Mouse (Mus musculus): ENCODE results near the gene Hist1h3h. TPM values are rescaled to one million over a fixed set of nuclear protein-coding genes. Genes with fewer than 3 reads are reported as not detected.

The Hist1h3h gene
- polyA plus RNA-seq (2014; fragmentation: Illumina TruSeq; extraction: RNeasy Lipid Tissue Mini Kit (QIAGEN cat#74804); ENCODE audit: insufficient read depth, low read depth, low replicate concordance), result not detected

DNA sequence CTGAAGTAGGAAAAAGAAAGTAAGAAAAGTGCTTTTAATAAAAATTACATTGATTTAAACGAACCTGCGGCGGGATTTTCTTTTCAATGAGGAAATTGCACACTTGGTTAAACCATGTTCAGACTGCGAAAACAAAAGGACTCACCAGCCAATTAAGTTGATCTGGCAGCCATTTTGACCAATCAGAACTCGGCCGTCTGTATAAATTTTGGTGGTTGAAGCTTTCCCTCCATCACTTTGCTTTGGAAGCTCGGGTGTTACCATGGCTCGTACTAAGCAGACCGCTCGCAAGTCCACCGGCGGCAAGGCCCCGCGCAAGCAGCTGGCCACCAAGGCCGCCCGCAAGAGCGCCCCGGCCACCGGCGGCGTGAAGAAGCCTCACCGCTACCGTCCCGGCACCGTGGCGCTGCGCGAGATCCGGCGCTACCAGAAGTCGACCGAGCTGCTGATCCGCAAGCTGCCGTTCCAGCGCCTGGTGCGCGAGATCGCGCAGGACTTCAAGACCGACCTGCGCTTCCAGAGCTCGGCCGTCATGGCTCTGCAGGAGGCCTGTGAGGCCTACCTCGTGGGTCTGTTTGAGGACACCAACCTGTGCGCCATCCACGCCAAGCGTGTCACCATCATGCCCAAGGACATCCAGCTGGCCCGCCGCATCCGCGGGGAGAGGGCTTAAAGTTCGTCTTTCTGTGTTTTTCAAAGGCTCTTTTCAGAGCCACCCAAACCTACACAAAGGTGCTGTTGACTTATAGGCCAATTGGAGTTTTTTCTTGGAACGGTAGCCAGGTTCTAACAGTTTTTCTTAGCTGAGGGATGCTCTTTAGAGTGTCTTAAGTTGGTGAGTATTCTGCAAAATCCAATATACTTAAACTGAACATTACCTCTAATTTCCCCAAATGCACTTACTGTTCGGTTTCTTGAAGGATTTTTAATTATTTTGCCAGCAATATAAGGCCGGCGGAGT, at the start of gene Hist1h3h:
Gene Hist1h3h (plus strand): TSS at position 263 of the 961 bp plus-strand sequence.

DNA sequence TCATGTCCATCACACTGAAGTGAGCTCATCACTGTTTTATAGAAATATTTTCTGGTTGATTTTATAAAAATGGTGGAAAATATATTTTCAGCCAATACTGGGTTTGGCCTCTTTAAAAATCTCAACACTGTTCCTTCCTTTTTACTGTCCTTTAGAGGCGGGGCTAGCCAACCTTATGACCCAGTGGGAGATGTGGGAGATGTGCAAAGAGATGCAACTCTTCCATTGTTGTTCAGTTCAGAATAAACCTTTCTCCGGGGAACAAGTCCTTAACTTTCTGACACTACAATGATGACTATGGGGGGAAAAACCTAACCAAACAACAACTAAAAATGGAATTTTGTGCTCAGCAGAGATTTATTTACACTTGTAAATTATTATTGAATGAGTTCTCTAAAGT, 40.2 kb upstream of the Hist1h3h start, which contains the start of gene Olfr1360:
Gene Olfr1360 (minus strand): TSS at position 101 of the 400 bp plus-strand sequence.

DNA sequence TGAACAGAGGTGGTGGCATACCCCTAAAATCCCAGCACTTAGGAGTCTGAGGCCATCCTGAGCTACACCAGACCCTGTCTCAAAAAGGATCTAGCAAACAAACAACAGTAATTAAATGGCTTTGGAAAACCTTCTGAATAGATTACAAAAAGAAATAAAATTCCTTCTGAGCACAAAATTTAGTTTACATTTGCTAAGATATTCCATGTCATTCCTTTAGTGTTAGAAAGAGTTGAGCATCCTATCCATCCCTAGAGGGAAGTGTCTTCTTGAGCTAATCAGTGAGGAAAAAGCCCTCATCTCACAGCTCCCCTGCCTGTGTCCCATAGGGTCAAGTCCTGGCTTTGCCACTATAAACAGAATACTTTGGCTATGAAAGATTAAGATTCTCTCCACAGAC, 19.6 kb upstream of the Hist1h3h start, which contains the start of gene Olfr1359:
Gene Olfr1359 (plus strand): TSS at position 301 of the 400 bp plus-strand sequence.

DNA sequence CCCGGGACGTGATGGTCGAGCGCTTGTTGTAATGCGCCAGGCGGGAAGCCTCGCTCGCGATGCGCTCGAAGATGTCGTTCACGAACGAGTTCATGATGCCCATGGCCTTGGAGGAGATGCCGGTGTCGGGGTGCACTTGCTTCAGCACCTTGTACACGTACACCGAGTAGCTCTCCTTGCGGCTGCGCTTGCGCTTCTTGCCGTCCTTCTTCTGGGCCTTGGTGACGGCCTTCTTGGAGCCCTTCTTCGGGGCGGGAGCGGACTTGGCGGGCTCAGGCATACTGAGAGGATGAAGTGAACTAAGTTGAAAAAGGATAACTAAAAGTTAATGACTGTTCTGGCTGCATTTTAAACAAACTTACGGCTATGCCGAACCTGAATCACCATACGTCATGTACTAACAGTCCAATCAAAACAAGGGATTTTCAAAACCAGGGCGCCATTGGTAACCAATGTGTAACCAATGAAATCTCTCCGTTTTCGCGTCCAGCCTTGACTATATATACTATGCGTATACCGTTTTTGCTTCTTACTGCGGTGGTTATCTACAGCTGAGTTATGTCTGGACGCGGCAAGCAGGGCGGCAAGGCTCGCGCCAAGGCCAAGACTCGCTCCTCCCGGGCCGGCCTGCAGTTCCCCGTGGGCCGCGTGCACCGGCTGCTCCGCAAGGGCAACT, 1.5 kb upstream of the Hist1h3h start, which contains the start of the genes Hist1h2bl and Hist1h2ai:
Gene Hist1h2bl (minus strand): TSS at position 280 of the 676 bp plus-strand sequence.
Gene Hist1h2ai (plus strand): TSS at position 559 of the 676 bp plus-strand sequence.

DNA sequence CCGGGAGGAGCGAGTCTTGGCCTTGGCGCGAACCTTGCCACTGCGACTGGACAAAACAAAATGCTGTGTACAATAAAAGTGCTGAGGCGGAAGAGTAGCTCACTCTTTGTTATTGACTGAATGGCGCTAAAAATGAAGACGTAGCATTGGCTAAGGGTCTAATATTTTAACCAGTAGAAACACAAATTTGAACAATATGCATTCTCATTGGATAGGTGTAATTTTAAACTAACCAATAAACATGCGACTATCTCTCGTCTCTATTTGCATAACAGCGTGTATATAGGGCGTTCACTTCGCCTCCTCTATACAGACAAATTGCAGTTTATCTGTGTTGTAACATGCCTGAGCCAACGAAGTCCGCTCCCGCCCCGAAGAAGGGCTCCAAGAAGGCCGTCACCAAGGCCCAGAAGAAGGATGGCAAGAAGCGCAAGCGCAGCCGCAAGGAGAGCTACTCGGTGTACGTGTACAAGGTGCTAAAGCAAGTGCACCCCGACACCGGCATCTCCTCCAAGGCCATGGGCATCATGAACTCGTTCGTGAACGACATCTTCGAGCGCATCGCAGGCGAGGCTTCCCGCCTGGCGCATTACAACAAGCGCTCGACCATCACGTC, 4.4 kb downstream of the Hist1h3h start, which contains the start of gene Hist1h2bm:
Gene Hist1h2bm (plus strand): TSS at position 288 of the 616 bp plus-strand sequence.

DNA sequence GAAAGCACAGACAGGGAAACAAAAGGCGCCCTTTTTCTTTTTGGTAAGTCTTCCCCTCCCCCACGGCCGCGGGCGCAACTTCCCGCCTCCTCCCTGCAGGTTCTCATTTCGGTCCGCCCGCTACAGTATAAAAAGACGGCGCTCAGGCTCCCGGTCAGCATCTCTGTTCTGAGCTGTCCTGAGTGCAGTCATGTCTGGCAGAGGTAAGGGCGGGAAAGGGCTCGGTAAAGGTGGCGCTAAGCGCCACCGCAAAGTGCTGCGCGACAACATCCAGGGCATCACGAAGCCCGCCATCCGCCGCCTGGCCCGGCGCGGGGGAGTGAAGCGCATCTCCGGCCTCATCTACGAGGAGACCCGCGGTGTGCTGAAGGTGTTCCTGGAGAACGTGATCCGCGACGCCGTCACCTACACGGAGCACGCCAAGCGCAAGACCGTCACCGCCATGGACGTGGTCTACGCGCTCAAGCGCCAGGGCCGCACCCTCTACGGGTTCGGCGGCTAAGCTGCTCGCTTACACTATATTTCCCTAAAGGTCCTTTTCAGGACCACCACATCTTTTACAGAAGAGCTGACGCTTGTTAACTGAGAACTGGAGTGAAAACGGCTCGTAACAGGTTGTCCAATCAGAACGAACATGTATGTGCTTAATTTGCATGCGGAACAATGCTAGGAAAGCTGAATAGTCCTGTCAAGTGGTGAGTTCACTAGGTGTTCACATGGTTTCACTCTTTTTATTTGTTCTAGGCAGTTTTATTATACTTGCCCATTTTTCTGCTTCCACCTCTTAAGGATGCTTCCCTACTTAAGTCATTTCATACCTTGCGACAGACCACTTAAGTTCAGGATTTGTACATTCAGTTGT, 17.7 kb downstream of the Hist1h3h start, which contains the start of gene Hist1h4j:
Gene Hist1h4j (plus strand): TSS at position 159 of the 862 bp plus-strand sequence.

DNA sequence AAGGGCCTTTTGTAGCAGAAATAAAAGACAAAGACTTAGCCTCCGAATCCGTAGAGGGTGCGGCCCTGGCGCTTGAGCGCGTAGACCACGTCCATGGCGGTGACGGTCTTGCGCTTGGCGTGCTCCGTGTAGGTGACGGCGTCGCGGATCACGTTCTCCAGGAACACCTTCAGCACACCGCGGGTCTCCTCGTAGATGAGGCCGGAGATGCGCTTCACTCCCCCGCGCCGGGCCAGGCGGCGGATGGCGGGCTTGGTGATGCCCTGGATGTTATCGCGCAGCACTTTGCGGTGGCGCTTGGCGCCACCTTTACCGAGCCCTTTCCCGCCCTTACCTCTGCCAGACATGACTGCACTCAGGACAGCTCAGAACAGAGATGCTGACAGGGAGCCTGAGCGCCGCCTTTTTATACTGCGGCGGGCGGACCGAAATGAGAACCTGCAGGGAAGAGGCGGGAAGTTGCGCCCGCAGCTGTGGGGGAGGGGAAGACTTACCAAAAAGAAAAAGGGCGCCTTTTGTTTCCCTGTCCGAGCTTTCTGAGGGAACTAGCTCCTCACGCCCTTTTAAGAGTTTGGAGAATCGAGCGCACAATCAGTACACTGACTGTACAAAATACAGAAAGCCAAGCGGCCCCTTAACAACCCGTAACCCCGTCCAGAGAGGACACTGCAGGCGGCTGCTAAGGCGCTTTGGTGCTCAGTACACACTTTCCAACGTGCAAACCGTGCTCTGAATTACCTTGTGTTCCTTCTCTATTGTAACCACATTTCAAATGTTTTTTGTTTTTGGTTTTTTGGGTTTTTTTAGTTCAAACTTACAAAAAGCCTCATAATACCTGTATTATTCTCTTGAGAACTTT, 32.9 kb downstream of the Hist1h3h start, which contains the start of gene Hist1h4k:
Gene Hist1h4k (minus strand): TSS at position 347 of the 859 bp plus-strand sequence.

DNA sequence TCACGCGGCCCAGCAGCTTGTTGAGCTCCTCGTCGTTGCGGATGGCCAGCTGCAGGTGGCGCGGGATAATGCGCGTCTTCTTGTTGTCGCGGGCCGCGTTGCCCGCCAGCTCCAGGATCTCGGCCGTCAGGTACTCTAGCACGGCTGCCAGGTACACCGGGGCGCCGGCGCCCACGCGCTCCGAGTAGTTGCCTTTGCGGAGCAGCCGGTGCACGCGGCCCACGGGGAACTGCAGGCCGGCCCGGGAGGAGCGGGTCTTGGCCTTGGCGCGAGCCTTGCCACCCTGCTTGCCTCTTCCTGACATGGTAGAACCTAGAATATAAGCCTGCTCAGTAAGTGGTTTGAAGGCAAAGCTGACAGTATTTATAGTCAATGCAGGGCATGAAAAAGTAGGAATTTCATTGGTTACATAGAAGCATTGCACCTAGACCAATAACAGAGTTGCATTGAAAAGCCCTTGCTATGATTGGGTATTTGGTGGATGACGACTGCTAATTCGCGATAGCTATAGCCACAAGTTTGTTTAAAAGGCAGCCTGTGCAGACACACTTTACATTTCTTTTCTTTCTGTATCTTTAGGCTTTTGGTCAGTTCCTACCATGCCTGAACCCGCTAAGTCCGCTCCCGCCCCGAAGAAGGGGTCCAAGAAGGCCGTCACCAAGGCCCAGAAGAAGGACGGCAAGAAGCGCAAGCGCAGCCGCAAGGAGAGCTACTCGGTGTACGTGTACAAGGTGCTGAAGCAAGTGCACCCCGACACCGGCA, 36.2 kb downstream of the Hist1h3h start, which contains the start of the genes Hist1h2ak and Hist1h2bn:
Gene Hist1h2ak (minus strand): TSS at position 304 of the 762 bp plus-strand sequence.
Gene Hist1h2bn (plus strand): TSS at position 600 of the 762 bp plus-strand sequence.

Other genes starting within 250 kb of the Hist1h3h start
- gene Nkapl, start 249.2 kb upstream of the Hist1h3h start, polyA plus RNA-seq (2014; fragmentation: Illumina TruSeq; extraction: RNeasy Lipid Tissue Mini Kit (QIAGEN cat#74804); ENCODE audit: insufficient read depth, low read depth, low replicate concordance), result 0.95 TPM
- gene Zkscan4, start 238.8 kb upstream of the Hist1h3h start, polyA plus RNA-seq (2014; fragmentation: Illumina TruSeq; extraction: RNeasy Lipid Tissue Mini Kit (QIAGEN cat#74804); ENCODE audit: insufficient read depth, low read depth, low replicate concordance), result 2.1 TPM
- not detected for gene Gm10065, start 238.2 kb upstream of the Hist1h3h start, polyA plus RNA-seq (2014; fragmentation: Illumina TruSeq; extraction: RNeasy Lipid Tissue Mini Kit (QIAGEN cat#74804); ENCODE audit: insufficient read depth, low read depth, low replicate concordance)
- gene AK157302, start 222.4 kb upstream of the Hist1h3h start, polyA plus RNA-seq (2014; fragmentation: Illumina TruSeq; extraction: RNeasy Lipid Tissue Mini Kit (QIAGEN cat#74804); ENCODE audit: insufficient read depth, low read depth, low replicate concordance), result 0.23 TPM
- gene Gm11273, start 216.2 kb upstream of the Hist1h3h start, polyA plus RNA-seq (2014; fragmentation: Illumina TruSeq; extraction: RNeasy Lipid Tissue Mini Kit (QIAGEN cat#74804); ENCODE audit: insufficient read depth, low read depth, low replicate concordance), result 1.6 TPM
- 1.7 TPM for gene Zkscan8, start 186.5 kb upstream of the Hist1h3h start, polyA plus RNA-seq (2014; fragmentation: Illumina TruSeq; extraction: RNeasy Lipid Tissue Mini Kit (QIAGEN cat#74804); ENCODE audit: insufficient read depth, low read depth, low replicate concordance)
- not detected for gene Olfr1366, start 174.9 kb upstream of the Hist1h3h start, polyA plus RNA-seq (2014; fragmentation: Illumina TruSeq; extraction: RNeasy Lipid Tissue Mini Kit (QIAGEN cat#74804); ENCODE audit: insufficient read depth, low read depth, low replicate concordance)
- gene Olfr1535, start 157.8 kb upstream of the Hist1h3h start, polyA plus RNA-seq (2014; fragmentation: Illumina TruSeq; extraction: RNeasy Lipid Tissue Mini Kit (QIAGEN cat#74804); ENCODE audit: insufficient read depth, low read depth, low replicate concordance), result not detected
- gene Olfr1364, start 135.9 kb upstream of the Hist1h3h start, polyA plus RNA-seq (2014; fragmentation: Illumina TruSeq; extraction: RNeasy Lipid Tissue Mini Kit (QIAGEN cat#74804); ENCODE audit: insufficient read depth, low read depth, low replicate concordance), result not detected
- gene Olfr1362, start 103.6 kb upstream of the Hist1h3h start, polyA plus RNA-seq (2014; fragmentation: Illumina TruSeq; extraction: RNeasy Lipid Tissue Mini Kit (QIAGEN cat#74804); ENCODE audit: insufficient read depth, low read depth, low replicate concordance), result not detected
- not detected for gene Olfr11, start 75.1 kb upstream of the Hist1h3h start, polyA plus RNA-seq (2014; fragmentation: Illumina TruSeq; extraction: RNeasy Lipid Tissue Mini Kit (QIAGEN cat#74804); ENCODE audit: insufficient read depth, low read depth, low replicate concordance)
- not detected for gene Olfr1361, start 54.3 kb upstream of the Hist1h3h start, polyA plus RNA-seq (2014; fragmentation: Illumina TruSeq; extraction: RNeasy Lipid Tissue Mini Kit (QIAGEN cat#74804); ENCODE audit: insufficient read depth, low read depth, low replicate concordance)
- gene Olfr1360, start 40.3 kb upstream of the Hist1h3h start, polyA plus RNA-seq (2014; fragmentation: Illumina TruSeq; extraction: RNeasy Lipid Tissue Mini Kit (QIAGEN cat#74804); ENCODE audit: insufficient read depth, low read depth, low replicate concordance), result not detected
- not detected for gene Olfr1359, start 19.5 kb upstream of the Hist1h3h start, polyA plus RNA-seq (2014; fragmentation: Illumina TruSeq; extraction: RNeasy Lipid Tissue Mini Kit (QIAGEN cat#74804); ENCODE audit: insufficient read depth, low read depth, low replicate concordance)
- not detected for gene Hist1h2bl, start 1.5 kb upstream of the Hist1h3h start, polyA plus RNA-seq (2014; fragmentation: Illumina TruSeq; extraction: RNeasy Lipid Tissue Mini Kit (QIAGEN cat#74804); ENCODE audit: insufficient read depth, low read depth, low replicate concordance)
- gene Hist1h2ai, start 1.2 kb upstream of the Hist1h3h start, polyA plus RNA-seq (2014; fragmentation: Illumina TruSeq; extraction: RNeasy Lipid Tissue Mini Kit (QIAGEN cat#74804); ENCODE audit: insufficient read depth, low read depth, low replicate concordance), result not detected
- not detected for gene Hist1h2bm, start 4.4 kb downstream of the Hist1h3h start, polyA plus RNA-seq (2014; fragmentation: Illumina TruSeq; extraction: RNeasy Lipid Tissue Mini Kit (QIAGEN cat#74804); ENCODE audit: insufficient read depth, low read depth, low replicate concordance)
- not detected for gene Hist1h4j, start 17.4 kb downstream of the Hist1h3h start, polyA plus RNA-seq (2014; fragmentation: Illumina TruSeq; extraction: RNeasy Lipid Tissue Mini Kit (QIAGEN cat#74804); ENCODE audit: insufficient read depth, low read depth, low replicate concordance)
- not detected for gene Hist1h4k, start 32.8 kb downstream of the Hist1h3h start, polyA plus RNA-seq (2014; fragmentation: Illumina TruSeq; extraction: RNeasy Lipid Tissue Mini Kit (QIAGEN cat#74804); ENCODE audit: insufficient read depth, low read depth, low replicate concordance)
- not detected for gene Hist1h2ak, start 36.2 kb downstream of the Hist1h3h start, polyA plus RNA-seq (2014; fragmentation: Illumina TruSeq; extraction: RNeasy Lipid Tissue Mini Kit (QIAGEN cat#74804); ENCODE audit: insufficient read depth, low read depth, low replicate concordance)
- gene Hist1h2bn, start 36.5 kb downstream of the Hist1h3h start, polyA plus RNA-seq (2014; fragmentation: Illumina TruSeq; extraction: RNeasy Lipid Tissue Mini Kit (QIAGEN cat#74804); ENCODE audit: insufficient read depth, low read depth, low replicate concordance), result not detected
- not detected for gene Hist1h1b, start 63.0 kb downstream of the Hist1h3h start, polyA plus RNA-seq (2014; fragmentation: Illumina TruSeq; extraction: RNeasy Lipid Tissue Mini Kit (QIAGEN cat#74804); ENCODE audit: insufficient read depth, low read depth, low replicate concordance)
- gene Hist1h3i, start 65.7 kb downstream of the Hist1h3h start, polyA plus RNA-seq (2014; fragmentation: Illumina TruSeq; extraction: RNeasy Lipid Tissue Mini Kit (QIAGEN cat#74804); ENCODE audit: insufficient read depth, low read depth, low replicate concordance), result not detected
- not detected for gene Hist1h2an, start 69.6 kb downstream of the Hist1h3h start, polyA plus RNA-seq (2014; fragmentation: Illumina TruSeq; extraction: RNeasy Lipid Tissue Mini Kit (QIAGEN cat#74804); ENCODE audit: insufficient read depth, low read depth, low replicate concordance)
- not detected for gene Hist1h2bp, start 69.8 kb downstream of the Hist1h3h start, polyA plus RNA-seq (2014; fragmentation: Illumina TruSeq; extraction: RNeasy Lipid Tissue Mini Kit (QIAGEN cat#74804); ENCODE audit: insufficient read depth, low read depth, low replicate concordance)
- gene Hist1h2bq, start 92.5 kb downstream of the Hist1h3h start, polyA plus RNA-seq (2014; fragmentation: Illumina TruSeq; extraction: RNeasy Lipid Tissue Mini Kit (QIAGEN cat#74804); ENCODE audit: insufficient read depth, low read depth, low replicate concordance), result 0.42 TPM
- not detected for gene Hist1h2ao, start 92.8 kb downstream of the Hist1h3h start, polyA plus RNA-seq (2014; fragmentation: Illumina TruSeq; extraction: RNeasy Lipid Tissue Mini Kit (QIAGEN cat#74804); ENCODE audit: insufficient read depth, low read depth, low replicate concordance)
- gene Hist1h4m, start 94.1 kb downstream of the Hist1h3h start, polyA plus RNA-seq (2014; fragmentation: Illumina TruSeq; extraction: RNeasy Lipid Tissue Mini Kit (QIAGEN cat#74804); ENCODE audit: insufficient read depth, low read depth, low replicate concordance), result 1.4 TPM
- 1.0 TPM for gene Hist1h4n, start 114.5 kb downstream of the Hist1h3h start, polyA plus RNA-seq (2014; fragmentation: Illumina TruSeq; extraction: RNeasy Lipid Tissue Mini Kit (QIAGEN cat#74804); ENCODE audit: insufficient read depth, low read depth, low replicate concordance)
- not detected for gene Hist1h2ap, start 115.8 kb downstream of the Hist1h3h start, polyA plus RNA-seq (2014; fragmentation: Illumina TruSeq; extraction: RNeasy Lipid Tissue Mini Kit (QIAGEN cat#74804); ENCODE audit: insufficient read depth, low read depth, low replicate concordance)
- not detected for gene Hist1h2br, start 116.1 kb downstream of the Hist1h3h start, polyA plus RNA-seq (2014; fragmentation: Illumina TruSeq; extraction: RNeasy Lipid Tissue Mini Kit (QIAGEN cat#74804); ENCODE audit: insufficient read depth, low read depth, low replicate concordance)
- 1.2 TPM for gene Zfp184, start 227.4 kb downstream of the Hist1h3h start, polyA plus RNA-seq (2014; fragmentation: Illumina TruSeq; extraction: RNeasy Lipid Tissue Mini Kit (QIAGEN cat#74804); ENCODE audit: insufficient read depth, low read depth, low replicate concordance)